Mouse (Mus musculus): ENCODE measurements at regions not wholly inside any gene's neighbourhood (a gene's known extent, or its start where the extent isn't known, plus 50 kb on each side); places are given as distances from the start of the nearest gene placed in this dataset.

DNA sequence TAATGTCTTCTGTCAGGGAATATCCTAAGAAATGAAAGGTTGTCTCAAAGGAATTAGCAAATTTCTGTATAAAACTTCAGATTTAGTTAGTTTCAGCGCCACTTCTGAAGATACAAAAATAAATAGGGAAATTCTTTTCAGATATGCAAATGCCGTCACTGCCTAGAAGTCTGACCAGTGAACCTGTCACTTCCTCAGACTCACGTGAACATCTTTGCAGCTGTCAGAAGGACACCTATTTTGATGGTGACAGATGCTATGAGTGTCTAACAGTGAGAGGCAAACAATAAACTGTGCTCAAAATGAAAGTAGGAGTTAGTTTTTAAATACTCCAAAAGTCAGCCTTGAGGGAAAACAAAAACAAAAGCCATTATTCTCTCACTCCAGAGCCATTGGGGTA, 57.5 kb upstream of the Igf1r start:
- no peak for ATAC-seq (ENCODE audit: insufficient number of reproducible peaks, low FRiP score, low TSS enrichment)

DNA sequence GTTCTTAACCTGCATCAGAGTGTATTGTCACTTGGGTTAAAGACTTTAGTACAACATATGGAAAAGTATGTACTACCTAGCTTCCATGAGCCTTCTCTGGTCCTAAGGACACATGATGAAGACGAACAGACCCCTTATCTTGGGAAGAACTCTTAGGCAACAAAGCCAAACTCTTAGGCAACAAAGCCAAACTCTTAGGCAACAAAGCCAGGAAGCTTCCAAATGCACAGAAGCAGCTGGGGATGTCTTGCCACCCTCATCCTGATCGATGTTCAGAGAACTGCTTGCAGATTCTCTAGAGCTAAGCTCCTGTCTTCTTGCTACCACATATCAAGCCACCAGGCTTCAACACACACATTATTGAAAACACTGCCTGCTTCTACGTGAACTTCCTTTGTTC, 59.7 kb upstream of the Igf1r start:
- no peak for ATAC-seq (ENCODE audit: insufficient number of reproducible peaks, low FRiP score, low TSS enrichment)

DNA sequence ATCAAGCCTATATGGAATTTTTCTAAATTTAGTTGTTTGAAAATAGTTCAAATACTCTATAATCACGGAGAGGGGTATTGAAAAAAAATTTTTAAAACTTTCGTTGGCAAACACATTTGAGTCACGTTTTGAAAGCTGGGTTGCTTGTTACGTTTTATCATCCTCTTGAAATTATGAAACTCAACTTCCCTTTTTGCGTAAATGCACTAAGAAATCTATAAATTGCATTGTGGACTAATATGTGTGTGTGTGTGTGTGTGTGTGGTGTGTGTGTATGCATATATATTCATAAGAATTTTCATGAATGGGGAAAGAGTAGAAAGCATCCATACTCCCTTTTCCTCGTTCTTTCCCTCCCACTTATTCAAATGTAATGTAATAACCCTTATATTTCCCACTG, 69.6 kb upstream of the Igf1r start:
- ATAC-seq (ENCODE audit: insufficient number of reproducible peaks, low FRiP score, low TSS enrichment): no peak

DNA sequence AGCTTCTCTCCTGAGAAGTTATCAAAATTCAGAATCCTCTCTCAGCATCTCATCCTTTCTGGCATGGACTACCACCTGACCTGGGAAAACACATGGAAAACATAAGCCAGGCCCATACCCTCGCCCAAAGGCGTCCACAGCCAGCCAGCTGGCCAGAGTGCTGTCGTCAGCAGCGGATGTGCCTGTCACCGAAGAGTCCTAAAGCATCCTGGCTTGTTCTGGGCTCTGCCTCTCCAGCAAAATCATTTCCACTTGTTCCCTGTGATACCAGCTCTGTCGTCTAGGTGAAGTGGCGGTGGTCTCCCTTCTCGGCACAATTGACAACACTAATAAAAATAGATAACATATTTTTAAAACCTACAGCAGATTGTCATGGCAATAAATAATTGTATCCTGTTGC, 70.0 kb upstream of the Igf1r start:
- no peak for ATAC-seq (ENCODE audit: insufficient number of reproducible peaks, low FRiP score, low TSS enrichment)

DNA sequence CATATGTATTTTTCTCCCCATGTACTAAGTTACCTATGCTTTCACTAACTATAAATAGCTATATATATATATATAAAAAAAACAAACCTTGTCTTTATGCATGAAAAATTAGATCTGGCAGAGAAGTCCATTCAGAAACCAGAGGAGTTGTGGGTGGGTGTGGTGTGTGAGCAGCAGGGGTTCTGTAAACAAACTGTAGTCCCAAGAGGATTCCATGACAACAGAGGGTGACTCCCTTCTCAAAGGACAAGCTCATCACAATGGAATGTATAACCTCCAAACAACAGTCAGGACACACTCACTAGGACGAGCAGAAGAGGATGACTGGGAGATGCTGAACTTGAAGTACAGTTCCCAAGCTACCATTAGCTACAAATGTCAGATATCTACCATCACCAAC, 74.4 kb upstream of the Igf1r start:
- ATAC-seq (ENCODE audit: insufficient number of reproducible peaks, low FRiP score, low TSS enrichment): no peak

DNA sequence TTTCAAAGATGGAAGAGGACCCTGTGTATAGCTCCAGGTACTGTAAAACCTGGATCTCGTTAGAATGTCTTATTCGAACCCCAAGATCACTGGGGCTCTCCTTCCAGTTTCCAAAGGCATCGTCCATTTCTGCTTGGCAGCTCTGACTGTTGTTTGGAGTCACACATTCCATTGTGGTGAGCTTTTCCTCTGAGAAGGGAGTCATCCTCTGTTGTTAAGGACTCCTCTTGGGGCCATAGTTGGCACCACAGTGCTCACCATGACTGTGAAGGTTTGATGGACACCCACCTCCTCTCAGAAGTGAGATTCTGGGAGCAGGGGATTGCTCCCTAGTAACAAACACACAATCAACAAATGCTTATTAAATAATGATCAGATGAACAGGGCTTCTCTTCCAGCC, 75.0 kb upstream of the Igf1r start:
- no peak for ATAC-seq (ENCODE audit: insufficient number of reproducible peaks, low FRiP score, low TSS enrichment)

DNA sequence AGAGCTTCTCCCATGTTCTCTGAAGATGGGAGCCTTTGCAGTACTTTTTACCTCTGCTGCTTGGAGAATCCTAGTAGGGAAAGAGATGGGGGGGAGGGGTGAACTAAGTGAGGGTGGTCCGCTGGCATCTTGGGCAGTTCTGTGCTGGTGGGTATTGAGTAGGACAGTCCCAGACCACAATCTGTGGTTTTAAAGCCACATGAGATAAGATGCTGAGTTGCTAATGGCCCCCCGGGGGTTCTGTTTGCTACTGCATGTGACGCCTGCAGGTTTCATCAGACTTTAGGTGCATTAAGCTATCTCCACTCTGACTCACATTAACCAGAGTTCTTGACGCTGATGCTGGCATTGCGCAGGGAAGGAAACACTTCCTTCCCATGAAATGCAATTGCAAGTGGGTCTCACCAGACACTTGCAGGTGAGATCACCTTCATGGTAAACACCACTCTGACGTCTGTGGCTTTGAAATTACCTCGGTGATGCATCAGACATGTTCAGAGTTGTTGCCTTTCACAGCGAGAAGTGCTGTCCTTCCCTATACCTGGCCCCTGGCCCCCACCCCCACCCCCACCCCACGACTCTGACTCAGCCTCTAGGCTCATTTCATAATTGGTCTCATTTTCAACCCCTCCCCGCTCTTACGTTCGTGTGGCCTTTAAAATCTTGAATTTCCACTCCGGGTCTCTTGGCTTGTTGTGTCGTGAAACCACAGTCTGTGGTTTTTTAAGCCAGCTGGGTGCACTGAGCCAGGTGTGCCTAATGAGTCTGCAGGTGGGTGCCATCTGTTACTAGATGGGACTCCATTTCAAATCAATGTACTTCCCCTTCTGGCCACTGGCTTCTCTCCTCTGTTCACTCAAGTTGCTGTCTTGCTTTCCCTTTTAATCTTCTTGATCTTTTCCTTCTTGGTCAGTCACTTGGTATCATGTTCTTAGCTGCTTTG, 94.8 kb upstream of the Synm start:
- ATAC-seq (ENCODE audit: insufficient number of reproducible peaks, low FRiP score, low TSS enrichment): no peak

DNA sequence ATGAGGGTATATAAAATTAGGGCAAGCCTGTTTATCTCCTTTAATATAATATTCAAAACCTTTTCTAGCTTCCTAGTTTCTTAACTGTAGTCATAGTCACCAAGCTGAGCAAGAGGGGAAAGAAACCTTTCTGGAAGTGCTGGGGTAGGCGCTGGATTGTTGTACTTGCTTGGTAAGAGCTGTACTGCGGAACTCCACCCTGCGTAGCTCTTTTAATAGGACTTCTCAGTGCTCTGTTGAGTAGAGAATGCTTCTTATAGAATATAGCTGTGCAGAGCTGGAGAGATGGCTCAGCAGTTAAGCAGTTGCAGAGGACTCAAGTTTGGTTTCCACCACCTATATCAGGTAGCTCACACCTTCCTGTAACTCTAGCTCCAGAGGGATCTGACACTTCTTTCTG, 93.3 kb upstream of the Synm start:
- ATAC-seq (ENCODE audit: insufficient number of reproducible peaks, low FRiP score, low TSS enrichment): no peak

DNA sequence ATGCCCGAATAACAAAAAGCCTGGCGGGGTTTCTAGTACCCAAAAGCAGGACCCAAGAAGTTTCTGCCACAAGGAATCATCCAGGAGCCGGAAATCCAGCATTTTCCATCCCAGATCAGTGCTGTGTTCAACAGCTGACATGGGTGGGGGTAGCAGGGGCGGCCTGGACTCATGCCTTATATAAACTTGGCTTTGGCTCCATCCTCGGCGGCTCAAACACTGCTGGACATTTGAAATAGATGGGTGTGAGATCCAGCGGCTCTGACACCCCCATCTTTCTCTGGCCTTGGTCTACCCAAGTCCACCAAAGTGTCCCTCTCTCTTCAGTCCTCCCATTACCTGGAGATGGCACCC, 89.9 kb upstream of the Synm start:
- no peak for ATAC-seq (ENCODE audit: insufficient number of reproducible peaks, low FRiP score, low TSS enrichment)

DNA sequence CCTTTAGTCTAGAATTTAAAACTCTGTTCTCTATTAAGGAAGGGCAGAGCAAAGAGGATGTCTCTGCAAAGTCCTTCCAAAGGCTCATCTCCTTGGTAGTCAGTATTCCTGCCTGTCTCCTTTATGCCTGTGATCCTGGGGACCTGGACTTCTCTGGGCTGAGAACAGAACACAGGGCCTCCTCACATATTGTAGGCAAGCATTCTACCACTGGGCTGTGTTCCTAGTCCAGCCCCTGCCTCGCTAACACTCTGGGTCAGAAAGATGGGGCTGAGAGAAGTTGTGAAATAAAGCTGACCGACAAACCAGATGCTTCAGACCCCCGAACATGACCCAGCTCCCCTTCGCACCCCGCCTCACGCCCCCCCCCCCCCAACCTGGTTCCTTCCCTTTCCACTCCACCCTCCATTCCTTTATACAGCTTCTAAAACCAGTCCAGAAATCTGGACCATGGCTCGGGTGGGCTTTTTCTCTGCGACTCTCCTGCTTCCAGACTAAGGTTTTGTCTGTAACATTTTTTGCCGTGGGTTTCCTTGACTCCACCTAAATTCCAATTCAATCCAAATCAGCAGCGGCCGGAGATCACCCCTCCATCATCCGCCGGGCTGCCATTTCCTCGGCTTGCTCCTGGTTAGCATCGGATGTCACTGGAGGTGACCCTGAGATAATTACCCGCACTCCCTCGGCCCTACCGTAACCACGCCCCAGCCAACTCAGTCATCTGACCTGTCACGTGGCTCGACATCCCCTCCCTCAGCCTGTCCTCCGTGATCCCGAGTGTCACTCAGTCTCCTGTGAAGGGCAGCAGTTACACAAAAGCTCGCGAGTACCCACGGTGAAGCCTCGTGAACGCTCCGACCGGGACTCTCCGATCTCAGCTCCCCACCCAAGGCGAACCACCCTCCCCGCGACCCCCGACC, 89.3 kb upstream of the Synm start:
- ATAC-seq (ENCODE audit: insufficient number of reproducible peaks, low FRiP score, low TSS enrichment): peak; percentile 72

DNA sequence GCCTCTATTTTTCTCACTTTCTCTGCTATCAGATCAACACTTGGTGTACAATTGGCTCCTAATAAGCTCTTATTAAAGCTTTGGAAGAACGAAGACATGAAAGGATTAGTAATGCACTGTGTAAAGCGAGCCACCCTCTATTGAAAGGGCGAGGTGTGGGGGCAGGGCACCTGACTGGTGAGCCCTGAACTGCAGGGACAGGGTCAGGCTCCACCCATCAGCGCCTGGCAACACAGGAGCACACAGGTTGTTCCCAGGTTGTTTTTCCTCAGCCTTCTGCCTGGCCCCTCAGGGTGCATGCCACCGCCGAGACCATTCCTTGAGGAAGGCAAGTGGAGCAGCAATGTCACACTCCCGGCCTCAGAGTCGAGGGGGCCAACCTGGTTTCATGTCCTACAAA, 87.3 kb upstream of the Synm start:
- no peak for ATAC-seq (ENCODE audit: insufficient number of reproducible peaks, low FRiP score, low TSS enrichment)

DNA sequence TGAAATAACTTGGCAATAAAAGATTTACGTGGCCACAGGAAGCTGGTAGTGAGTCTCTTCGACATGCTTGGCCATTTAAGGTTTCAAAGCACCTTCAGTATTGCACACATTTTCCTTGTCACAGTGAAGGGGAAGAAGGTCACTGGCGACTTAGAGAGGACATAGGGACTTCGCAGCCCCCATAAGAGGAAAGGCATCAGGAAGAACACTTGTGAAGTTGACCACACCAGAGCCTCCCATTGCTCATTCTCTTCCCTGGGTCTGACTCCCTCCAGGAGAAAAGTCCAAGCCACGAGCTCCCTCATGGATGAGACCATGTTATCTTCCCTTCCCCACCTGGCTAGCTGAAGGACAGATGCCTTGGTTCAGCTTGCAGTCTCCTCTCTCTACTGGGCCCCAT, 77.4 kb upstream of the Synm start:
- ATAC-seq (ENCODE audit: insufficient number of reproducible peaks, low FRiP score, low TSS enrichment): no peak

DNA sequence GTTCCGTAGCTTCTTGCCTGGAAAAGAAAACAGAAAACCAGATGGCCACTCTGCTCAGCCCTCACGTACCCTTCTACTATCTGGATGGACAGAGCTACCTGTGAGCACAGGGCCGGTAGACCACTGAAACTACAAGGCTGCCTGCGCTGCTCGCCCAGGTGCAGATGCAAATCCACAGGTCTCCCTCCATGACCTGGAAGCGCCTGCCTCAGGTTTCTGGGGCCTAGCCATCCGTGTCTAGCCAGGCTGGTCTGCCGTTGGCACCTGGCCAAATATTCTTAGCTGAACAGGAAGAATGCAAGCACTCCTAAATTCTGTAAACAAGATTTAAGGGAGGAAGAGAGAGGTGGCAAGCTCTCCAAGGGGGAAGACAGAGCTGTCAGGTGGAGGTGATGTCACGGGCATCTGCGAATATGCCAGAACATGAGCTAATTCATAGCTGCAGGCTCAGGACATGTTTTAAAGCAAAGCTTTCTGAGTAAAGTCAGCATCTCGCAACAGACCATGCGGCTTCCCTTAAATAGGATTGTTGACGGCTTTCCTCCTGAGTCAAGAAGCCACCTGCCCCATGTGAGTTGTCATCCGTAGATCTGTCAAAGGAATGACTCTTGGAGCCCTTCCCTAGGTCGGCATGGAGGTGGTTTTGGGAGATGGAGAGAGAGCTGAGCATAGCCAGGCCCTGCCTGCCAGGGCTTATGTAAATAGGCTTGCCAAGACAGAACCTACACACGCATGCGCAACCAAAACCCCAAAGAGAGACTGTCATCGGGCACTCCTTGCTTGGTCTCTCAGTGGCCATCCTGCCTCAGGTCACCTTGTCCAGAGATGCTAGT, 76.8 kb upstream of the Synm start:
- ATAC-seq (ENCODE audit: insufficient number of reproducible peaks, low FRiP score, low TSS enrichment): no peak

DNA sequence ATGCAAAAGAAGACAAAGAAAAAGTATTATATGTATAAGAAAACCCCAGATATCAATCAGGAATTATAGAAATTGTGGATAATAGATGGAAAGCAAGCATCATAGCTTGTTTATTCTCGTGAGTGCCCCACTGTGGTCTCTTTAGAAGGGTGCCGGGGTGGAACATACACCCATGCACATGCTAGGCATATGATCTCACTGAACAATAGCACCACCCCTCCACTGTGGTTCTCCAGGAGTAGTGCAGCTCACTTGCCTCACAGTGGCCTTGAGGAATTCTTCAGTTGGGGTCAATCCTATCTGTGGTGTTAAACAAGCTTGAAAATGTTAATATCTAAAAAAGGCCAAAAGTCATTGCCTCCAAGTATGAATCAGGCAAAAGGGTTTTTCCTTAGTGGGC, 72.2 kb upstream of the Synm start:
- no peak for ATAC-seq (ENCODE audit: insufficient number of reproducible peaks, low FRiP score, low TSS enrichment)

DNA sequence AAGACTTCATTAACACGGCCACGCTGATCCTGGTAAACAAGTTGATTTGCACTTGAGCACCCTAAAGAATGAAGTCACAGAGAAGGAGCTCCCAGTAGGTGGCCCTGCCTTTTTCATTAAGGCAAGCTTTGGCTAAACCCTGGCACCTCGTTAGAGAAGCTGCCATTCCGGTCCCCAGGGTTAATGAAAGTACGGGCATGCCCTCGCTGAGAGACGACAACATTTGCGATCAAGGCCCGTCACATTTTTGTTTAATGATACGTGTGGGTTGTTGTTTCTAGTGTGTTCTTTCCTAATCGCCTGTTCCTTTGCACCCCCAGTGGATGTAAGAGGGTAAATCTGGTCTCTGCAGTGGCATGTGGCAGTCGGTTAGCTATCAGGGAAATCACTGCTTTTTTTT, 67.8 kb upstream of the Synm start:
- no peak for ATAC-seq (ENCODE audit: insufficient number of reproducible peaks, low FRiP score, low TSS enrichment)

DNA sequence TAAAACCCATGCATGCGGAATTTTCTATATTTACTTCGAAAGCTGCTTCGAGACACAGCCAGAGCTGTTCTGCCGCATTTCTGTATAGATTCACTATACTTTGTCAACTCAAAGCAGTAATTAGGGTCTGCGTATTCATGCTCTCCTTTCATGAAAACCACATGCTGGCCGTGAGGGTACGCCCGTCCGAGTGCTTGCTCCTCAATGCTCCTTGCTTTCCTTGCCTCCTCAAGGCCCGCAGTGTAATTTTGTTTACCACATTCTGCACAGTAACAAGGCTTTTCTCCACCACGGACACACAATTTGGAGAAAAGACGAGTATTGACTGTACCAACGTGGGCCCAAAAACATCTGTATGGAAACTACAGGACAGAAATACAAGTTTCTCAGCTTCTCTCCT, 67.4 kb upstream of the Synm start:
- ATAC-seq (ENCODE audit: insufficient number of reproducible peaks, low FRiP score, low TSS enrichment): no peak

DNA sequence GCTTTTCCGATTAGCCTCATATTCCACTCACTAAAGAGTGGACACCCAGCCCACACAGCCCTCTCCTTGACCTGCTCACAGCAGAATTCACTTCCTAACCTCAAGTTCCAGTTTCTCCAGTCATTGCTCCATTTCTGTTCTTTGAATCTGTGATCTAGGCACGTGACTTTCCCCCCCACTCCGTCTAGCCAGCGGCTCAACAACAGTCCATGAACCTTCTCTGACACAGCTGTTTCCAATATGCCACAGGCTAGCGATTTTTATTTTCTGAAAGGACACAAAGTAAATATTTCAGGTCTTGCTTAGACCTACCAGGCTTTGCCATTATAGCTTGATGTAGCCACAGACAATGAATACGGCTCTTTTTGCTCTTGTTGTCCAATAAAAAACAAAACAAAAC, 66.8 kb upstream of the Synm start:
- no peak for ATAC-seq (ENCODE audit: insufficient number of reproducible peaks, low FRiP score, low TSS enrichment)

DNA sequence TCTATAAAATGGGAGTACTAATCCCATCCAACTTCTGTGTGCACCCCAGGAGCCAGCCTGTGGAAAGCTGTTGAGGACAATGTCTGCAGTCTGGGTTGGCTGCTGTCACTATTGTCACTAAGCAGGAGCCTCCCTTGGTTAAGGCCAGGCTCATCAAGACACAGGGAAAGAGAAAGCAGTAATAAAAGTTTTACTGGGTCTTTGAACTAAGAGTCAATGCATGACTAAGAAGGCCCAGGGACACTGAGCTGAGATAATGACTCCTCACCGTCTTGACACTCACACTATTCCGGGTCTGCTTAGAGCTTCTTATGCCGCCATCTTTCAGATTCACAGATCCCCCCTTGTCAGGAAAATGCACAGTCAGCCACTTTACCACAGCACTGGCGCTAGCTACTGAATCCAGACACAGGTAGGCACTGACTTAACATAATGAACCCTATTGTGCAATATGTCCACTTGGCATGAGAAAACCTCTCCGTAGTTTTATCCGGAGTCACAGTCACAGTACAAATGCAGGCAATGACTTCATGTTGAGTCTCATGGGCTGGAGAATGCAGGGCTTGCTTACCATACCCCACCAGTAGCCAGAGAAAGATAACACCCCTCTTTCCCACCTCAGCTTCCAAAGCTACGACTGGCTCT, 66.2 kb upstream of the Synm start:
- ATAC-seq (ENCODE audit: insufficient number of reproducible peaks, low FRiP score, low TSS enrichment): no peak

DNA sequence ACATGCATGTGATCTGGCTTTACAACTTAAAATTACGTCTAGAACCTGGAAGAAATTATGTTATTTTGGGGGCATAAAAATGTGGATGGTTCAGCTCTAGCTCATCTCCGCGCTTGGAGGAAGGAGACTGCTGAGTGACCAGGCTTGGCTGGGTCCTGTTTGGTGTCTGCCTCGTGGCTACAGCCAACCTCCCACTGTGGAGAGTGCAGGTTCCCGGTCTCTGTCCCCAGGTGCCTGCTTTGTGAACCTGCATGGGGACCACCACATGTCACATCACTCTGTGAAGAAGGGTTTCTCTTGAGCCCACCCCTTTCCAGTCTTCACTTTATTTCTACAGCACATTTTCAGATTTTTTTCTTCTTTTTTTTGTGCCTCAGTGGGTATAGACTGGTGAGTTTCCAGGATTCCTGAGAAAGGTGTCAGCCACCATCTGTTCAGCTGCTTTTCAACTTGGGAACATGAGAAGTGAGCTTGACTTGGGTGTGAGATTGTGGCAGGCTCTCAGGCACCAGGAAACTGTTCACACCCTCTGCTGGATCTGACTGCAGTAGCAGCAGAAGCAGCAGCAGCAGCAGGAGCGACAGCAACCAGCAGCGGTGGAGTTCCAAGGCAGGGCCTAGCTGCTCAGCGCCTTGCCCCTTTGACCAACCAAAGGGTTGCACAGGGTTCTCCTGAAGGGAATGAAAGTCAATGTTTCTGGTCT, 64.6 kb upstream of the Synm start:
- no peak for ATAC-seq (ENCODE audit: insufficient number of reproducible peaks, low FRiP score, low TSS enrichment)

DNA sequence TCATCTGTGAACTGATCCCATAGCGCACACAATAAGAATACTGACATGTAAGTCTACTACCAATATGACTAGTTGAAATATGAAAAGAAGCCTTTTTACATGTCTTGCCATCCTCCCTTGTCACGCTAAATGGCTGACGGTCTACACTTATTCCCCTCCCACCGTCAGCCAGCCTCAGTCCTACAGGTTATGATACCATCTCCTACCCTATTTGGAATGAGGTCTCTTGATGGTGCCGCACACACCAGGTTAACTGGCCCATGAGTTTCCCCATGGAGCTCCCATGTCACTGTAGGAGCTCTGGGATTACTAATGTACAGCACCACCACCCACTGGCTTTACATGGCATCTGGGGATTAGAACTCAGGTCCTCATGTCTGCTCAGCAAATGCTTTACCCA, 60.0 kb upstream of the Synm start:
- ATAC-seq (ENCODE audit: insufficient number of reproducible peaks, low FRiP score, low TSS enrichment): no peak
